Mouse (Mus musculus): ENCODE data around the gene Ptprc. TPM values are rescaled to one million over a fixed set of nuclear protein-coding genes. Genes with fewer than 3 reads are reported as not detected.

Ptprc gene
- total and polyA plus RNA-seq, 3 experiments: 120 to 211 (median 136) TPM

DNA sequence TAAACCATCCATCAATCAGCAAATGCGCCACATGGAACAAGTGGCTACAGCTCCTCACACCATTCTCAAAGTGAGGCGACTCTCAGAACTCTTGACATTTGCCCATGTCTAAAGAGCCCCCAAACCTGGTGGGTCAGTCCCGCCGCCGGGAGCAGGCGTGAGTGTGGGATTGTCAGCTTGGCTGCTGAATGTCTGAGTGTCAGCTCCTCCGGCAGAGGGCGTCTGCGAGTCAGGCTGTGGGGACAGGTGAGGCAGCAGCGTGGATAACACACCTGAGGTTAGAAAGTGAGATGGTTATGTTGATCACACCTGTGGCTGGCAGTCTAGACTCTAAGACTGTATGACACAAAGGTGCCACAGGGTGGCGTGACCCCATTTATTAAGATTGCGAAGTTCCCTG is 55.6 kb downstream of the Ptprc start:
- Histone ChIP-seq H3K4me3 (replicated peaks in 1 of 3; ENCODE audit: low read depth in 2 of 3, low read length in 2 of 3, poor library complexity in 1 of 3) (no peak overlapping the region), H3K4me1 (ENCODE audit: control insufficient read depth in 1 of 2, insufficient read depth in 2 of 2) (peaks cover 0 to 23% of the 10 kb centered on the region in 2 experiments; a peak in 2 of 4 replicates), H3K9me3 (replicated peaks; ENCODE audit: low read length) (no peaks in the 10 kb centered on the region), H3K79me2 (replicated peaks; ENCODE audit: control insufficient read depth, extremely low read depth, insufficient read depth, poor library complexity, severe bottlenecking) (peaks cover 3% of the 10 kb centered on the region; the same call in 1 of the 2 replicates), H3K9ac (ENCODE audit: insufficient read depth, low read depth) (no peak overlapping the region), H3K27me3 (replicated peaks) (no peaks in the 10 kb centered on the region), H3K27ac (ENCODE audit: insufficient read depth, low read depth) (no peak overlapping the region), H3K4me2 (ENCODE audit: insufficient read depth, low read depth, poor library complexity, severe bottlenecking) (no peak overlapping the region), H3K36me3 (replicated peaks in 1 of 2; ENCODE audit: control insufficient read depth in 1 of 2, insufficient read depth in 1 of 2, low read length in 1 of 2) (peaks cover 45 to 72% of the 10 kb centered on the region in 2 experiments)
- dilution Hi-C loops (cut with MboI; ENCODE audit: extremely low pct_ligation_motif_present, extremely low pct_unique_long_range_greater_than_20kb, low sequenced_read_pairs) (no loop called here), in situ Hi-C loops (cut with MboI; ENCODE audit: low pct_ligation_motif_present, low pct_unique_long_range_greater_than_20kb, low sequenced_read_pairs) (no loop called here)
- DNase-seq (ENCODE audit: extremely low read depth): no peak
- TF ChIP-seq E2F4 (IDR thresholded peaks at IDR 0.05; ENCODE audit: insufficient replicate concordance, low read depth, low read length): no peak
- no peak for TF ChIP-seq MAX (IDR thresholded peaks at IDR 0.05; ENCODE audit: low read length)
- TF ChIP-seq NRF1 (IDR thresholded peaks at IDR 0.05; ENCODE audit: low read depth, low read length): no peak
- no peak for TF ChIP-seq MAZ (IDR thresholded peaks at IDR 0.05; ENCODE audit: low read depth, low read length)
- TF ChIP-seq MAFK (IDR thresholded peaks at IDR 0.05; ENCODE audit: insufficient replicate concordance, low read length): no peak
- TF ChIP-seq USF1 (IDR thresholded peaks at IDR 0.05; ENCODE audit: low read depth, low read length): no peak
- no peak for TF ChIP-seq KAT2A (IDR thresholded peaks at IDR 0.05; ENCODE audit: insufficient replicate concordance, low read length)
- no peak for TF ChIP-seq POLR2AphosphoS2 (IDR thresholded peaks at IDR 0.05; ENCODE audit: low read depth, low read length)
- no peak for TF ChIP-seq MYC (IDR thresholded peaks at IDR 0.05; ENCODE audit: low read depth, low read length)
- TF ChIP-seq GABPA (IDR thresholded peaks at IDR 0.05; ENCODE audit: insufficient replicate concordance, low read depth, low read length): no peak
- no peak for TF ChIP-seq RAD21 (IDR thresholded peaks at IDR 0.05; ENCODE audit: low read depth, low read length)
- TF ChIP-seq MXI1 (IDR thresholded peaks at IDR 0.05; ENCODE audit: low read depth, low read length): no peak

DNA sequence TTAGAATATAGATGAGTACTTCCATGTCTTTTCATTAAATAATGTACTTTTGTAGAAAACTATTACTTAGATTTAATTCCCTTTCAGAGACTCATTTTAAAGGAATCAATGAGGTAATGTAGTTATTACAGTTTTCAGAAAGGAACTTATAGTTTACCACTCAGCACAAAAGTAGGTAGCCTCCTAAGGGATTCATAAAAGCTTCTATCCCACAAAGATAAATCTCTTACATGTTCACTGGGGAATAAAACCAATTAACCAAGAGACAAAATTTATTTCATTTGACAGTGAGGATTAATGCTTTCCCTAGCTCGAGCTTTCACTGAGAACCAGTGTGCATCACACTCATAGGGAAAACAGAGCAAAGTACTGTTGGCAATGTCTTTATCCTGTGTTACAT is 82.3 kb downstream of the Ptprc start:
- peaks cover 28 to 65% of the 10 kb centered on the region in 2 experiments for H3K36me3 ChIP-seq (replicated peaks in 1 of 2; ENCODE audit: control insufficient read depth in 1 of 2, insufficient read depth in 1 of 2, low read length in 1 of 2)
- no peak for DNase-seq (ENCODE audit: extremely low read depth)
- in situ Hi-C loops (cut with MboI; ENCODE audit: low pct_ligation_motif_present, low pct_unique_long_range_greater_than_20kb, low sequenced_read_pairs): no loop called here
- H3K9ac ChIP-seq (ENCODE audit: insufficient read depth, low read depth): no peak overlapping the region
- H3K4me1 ChIP-seq (ENCODE audit: control insufficient read depth in 1 of 2, insufficient read depth in 2 of 2): no peaks in the 10 kb centered on the region
- dilution Hi-C loops (cut with MboI; ENCODE audit: extremely low pct_ligation_motif_present, extremely low pct_unique_long_range_greater_than_20kb, low sequenced_read_pairs): no loop called here
- no peaks in the 10 kb centered on the region for H3K27me3 ChIP-seq (replicated peaks)
- H3K9me3 ChIP-seq (replicated peaks; ENCODE audit: low read length): no peaks in the 10 kb centered on the region
- H3K4me3 ChIP-seq (replicated peaks in 1 of 3; ENCODE audit: low read depth in 2 of 3, low read length in 2 of 3, poor library complexity in 1 of 3): no peak overlapping the region
- H3K79me2 ChIP-seq (replicated peaks; ENCODE audit: control insufficient read depth, extremely low read depth, insufficient read depth, poor library complexity, severe bottlenecking): no peaks in the 10 kb centered on the region
- no peak overlapping the region for H3K4me2 ChIP-seq (ENCODE audit: insufficient read depth, low read depth, poor library complexity, severe bottlenecking)
- H3K27ac ChIP-seq (ENCODE audit: insufficient read depth, low read depth): no peak overlapping the region
- TF ChIP-seq HCFC1 (IDR thresholded peaks at IDR 0.05; ENCODE audit: low read depth, low read length) (no peak), SIN3A (IDR thresholded peaks at IDR 0.05; ENCODE audit: low read length) (no peak), TBP (conservative IDR thresholded peaks at IDR 0.05; ENCODE audit: low read depth, low read length) (no peak), TCF12 (IDR thresholded peaks at IDR 0.05; ENCODE audit: low read depth, low read length) (no peak), ZC3H11A (IDR thresholded peaks at IDR 0.05; ENCODE audit: low read depth, low read length) (no peak), UBTF (IDR thresholded peaks at IDR 0.05; ENCODE audit: low read depth, low read length) (no peak), ETS1 (conservative IDR thresholded peaks at IDR 0.05; ENCODE audit: low read depth, low read length) (no peak)

All from CH12.LX (cell line).